Mouse (Mus musculus) liver, adult 2 months (tissue): ENCODE results near the gene Chrm2.

ENCODE experiments used
- CTCF ChIP-seq: fragments of 200-500 bp; IDR thresholded peaks from 2 replicates; pipeline ENCODE4 v1.5.1; 2011; ENCODE audit warnings: low read depth, low read length, control low read depth
- POLR2A ChIP-seq: fragments of 200-500 bp; IDR thresholded peaks from 2 replicates; pipeline ENCODE4 v1.6.1; 2011; ENCODE audit warnings: low read length, control low read depth; ENCODE audit not compliant: insufficient read depth; ENCODE audit errors: extremely low read depth

GRCm38 (mm10) chr6:36516508-36516907, 128.6 kb downstream of the Chrm2 start:
- TF ChIP-seq CTCF: no peak
- no peak for TF ChIP-seq POLR2A
